Mouse (Mus musculus) cerebellum, adult 11 months (tissue): Measurements from ENCODE around the gene Sirpb1b.
"Not testable (repeated sequence)": the region's sequence is repeated elsewhere in the genome, so short reads cannot be mapped to it uniquely, and the experiment has no call there.

Experiments
- DNase-seq: peaks from one replicate; pipeline ENCODE4 v3.0.0; 2022

Sirpb1b gene

DNA sequence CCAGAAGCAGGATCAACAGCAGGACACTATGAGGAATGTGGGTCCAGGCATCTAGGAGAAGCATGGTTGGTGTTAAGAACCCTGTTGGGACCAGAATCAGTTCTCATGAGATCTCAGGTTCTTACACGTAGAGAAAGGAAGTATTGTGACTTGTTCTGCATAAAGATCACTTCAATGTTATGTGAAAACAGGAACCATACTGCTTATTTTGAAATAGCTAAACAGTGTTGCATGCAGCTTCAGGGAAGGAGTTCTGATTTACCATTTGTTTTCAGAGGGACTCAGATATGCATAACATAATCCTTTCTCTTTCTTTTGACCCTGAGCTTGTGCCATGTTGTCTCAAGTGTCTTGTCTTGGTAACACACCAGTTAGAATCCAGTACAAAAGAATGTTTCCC lies at the start of gene Sirpb1b:
Sirpb1b (minus strand) TSS at position 179 of the 400 bp plus-strand sequence.
- DNase-seq, result not testable (repeated sequence)

DNA sequence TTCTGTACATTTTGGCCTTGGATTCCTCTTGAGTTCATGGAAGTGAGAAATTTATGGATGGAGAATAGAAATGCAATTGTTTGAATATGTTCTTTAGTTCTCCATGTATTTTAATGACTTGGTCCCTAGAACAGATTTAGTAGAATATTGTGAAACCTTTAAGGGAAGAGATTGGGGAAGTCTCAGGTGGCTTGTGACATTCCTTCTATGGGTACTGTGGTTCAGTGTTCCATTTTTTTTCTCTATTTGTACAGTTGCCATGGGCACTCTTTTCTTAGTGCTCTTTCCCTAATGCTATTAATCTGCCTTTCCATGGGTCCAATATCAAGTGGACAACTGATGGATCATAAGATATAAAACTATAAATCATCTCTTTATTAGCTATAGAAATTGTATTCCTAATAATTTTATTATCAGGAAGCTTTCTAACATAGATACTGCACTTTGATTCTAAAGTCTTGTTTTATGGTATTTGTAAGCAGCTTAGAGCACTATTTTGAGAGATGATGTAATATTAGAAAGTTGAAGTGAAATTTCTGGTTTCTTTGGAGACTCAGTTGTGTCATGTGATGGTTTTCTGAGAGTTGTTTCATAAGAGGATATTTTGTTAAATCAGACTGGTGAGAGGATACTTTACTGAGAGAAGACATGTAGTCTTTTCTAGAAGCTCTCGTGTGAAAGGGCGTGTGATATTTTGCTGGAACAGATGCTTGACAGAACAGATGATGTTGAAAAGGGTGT lies 15.7 kb upstream of the Sirpb1b start:
- DNase-seq, result not testable (repeated sequence)

DNA sequence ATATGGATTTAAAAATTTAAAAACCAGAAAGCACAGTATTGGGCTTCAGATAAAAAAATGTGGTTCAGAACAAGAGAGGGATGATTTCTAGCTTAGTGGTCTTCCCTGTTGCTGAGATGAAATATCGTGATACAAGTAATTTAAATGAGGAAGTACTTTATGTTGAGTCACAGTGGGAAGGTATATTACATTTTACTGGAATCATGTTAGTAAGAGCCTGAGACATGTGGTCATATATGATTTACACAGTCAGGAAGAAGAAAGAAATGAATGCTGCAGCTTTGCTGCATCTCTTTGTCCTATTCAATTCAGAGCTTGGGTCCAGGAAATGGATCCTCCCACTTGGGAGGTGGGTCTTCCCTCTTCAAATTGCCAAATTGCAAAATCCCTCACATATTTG lies 11.8 kb upstream of the Sirpb1b start:
- DNase-seq, result not testable (repeated sequence)

DNA sequence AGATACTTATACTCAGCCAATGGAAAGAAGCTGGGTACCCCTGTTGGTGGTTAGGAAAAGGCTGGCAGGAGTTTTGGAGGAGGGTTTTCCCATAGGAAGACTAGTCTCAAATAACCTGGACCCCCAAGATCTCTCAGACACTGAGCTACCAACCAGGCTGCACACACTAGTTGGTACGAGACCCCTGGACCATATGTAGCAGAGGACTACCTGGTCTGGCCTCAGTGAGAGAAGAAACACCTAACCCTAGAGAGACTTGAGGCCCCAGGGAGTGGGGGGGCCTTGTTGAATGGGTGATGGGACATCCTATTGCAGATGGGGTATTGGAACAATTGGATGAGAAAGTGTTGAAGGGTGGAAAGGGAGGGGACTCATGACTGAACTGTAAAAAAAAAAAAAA lies 8.6 kb upstream of the Sirpb1b start:
- no peak for DNase-seq

DNA sequence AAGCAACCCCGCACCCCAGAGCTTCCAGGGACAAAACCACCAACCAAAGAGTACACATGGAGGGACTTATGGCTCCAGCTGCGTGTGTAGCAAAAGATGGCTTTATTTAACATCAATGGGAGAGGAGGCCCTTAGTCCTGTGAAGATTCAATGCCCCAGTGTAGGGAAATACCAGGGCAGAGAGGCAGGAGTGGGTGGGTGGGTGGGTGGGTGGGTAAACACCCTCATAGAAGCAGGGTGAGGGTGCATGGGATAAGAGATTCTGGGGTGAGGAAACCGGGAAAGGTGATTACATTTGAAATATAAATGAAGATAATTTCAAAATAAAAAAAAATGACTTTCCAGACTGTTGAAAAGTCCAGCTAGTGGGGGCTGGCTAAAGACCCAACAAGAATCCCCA lies 8.1 kb upstream of the Sirpb1b start:
- not testable (repeated sequence) for DNase-seq

DNA sequence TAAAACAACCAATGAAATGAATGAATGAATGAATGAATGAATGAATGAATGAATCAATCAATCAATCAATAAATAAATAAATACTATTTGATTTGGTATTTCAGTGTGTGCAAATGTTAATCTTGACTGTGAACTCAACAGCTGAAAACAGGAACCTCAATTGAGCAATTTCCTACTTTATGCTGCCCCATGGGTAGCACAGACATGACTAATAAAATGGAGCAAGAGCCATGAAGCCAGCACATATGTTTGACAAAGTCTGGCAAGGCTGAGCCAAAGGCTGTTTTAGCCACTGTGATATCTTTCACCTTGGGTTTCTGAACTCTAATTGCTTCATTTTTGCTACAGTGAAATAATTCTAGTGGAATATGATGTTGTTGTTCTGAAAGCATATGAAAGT lies 1.6 kb upstream of the Sirpb1b start:
- not testable (repeated sequence) for DNase-seq

DNA sequence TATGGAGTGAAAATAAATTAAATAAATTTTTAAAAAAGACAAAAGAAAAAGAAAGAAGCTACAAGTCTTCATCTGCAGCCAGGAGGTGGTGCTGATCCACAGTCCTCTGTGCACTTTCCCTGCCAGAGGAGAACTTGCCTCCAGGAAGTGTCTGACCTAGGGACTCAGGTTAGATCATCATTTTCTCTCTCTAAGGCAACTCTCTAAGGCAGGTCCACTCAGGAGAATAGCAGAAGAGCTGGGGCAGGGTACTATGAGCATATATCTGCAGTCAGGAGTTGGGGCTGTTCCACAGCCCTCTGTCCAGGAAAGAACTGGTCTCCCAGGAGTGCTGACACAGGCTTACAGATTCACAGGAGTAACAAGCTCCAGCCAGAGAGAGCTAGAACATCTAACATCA lies 46.3 kb downstream of the Sirpb1b start:
- DNase-seq, result no peak

DNA sequence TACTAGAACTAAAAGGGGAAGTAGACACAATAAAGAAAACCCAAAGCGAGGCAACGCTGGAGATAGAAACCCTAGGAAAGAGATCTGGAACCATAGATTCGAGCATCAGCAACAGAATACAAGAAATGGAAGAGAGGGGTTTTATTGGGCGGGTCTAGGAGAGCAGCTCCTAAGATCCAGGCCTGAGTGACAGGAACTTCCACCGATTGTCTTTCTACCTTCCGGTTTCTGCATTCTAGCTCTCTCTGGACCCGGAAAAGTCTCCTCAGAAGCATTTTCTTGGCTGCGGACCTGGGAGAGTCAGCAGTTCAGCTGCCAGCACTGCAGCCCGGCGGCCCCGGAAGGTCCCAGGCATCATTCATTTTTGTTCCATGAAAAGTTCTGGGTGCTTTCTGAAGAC lies 61.3 kb downstream of the Sirpb1b start:
- DNase-seq, result not testable (repeated sequence)

DNA sequence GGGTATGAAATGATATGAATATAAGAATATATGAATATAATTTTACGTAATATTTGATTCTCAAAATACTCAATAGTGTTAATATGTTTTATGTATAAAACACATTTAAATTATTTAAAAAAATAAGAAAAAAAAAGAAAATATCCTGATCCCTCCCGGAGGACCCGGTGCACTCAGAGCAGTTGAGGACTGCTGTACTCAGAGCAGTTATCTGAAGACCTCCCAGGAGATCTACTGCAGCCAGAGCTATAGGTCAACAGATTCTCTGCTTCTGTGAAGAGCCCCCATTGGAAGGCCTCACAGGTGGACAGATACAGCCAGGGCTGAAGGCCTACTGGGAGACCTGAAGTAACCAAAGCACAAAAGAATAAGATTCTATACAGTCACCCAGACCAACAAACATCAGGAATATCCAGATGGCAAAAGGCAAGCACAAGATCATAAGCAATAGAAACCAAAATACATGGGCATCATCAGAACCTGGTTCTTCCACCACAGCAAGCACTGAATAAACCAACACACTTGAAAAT lies 67.0 kb downstream of the Sirpb1b start:
- DNase-seq, result not testable (repeated sequence)

DNA sequence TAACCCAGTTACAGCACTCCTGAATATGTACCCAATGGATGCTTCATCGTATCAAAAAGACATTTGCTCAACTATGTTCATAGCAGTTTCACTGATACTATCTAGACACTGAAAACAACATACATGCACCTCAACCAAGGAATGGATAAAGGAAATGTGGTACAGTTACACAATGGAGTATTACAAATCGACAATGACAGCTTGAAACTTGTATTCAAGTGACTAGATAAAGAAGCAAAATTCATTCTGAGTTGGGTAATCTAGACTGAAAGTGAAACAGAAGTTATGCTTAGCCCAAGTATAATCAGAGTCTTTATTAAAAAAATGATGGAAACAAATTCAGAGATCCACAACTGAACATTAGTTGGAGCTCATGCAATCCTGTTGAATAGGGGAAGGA lies 100.0 kb downstream of the Sirpb1b start:
- not testable (repeated sequence) for DNase-seq

DNA sequence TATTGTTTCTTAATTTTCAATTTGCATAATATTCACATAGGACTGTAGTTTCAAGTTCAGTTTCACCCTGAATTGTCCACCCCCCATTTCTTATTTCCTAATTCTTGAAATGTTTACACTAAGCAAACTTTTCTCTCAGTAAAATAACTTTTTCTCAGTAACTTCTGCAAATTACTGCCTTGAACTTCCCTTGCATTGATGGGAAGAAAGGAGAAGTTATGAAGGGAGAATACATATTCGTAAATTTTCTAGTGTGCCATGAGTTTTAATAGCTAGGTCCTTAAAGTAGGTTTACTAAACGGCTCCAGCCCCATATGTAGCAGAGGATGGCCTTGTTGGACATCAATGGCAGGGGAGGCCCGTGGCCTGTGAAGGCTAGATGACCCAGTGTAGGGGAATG lies 104.7 kb downstream of the Sirpb1b start:
- DNase-seq, result not testable (repeated sequence)
